Mouse (Mus musculus): ENCODE results near the gene Rab1b.

- TF ChIP-seq CTCF (IDR thresholded peaks at IDR 0.05; ENCODE audit: low read depth, low read length), result 0 out of 2 replicates have a peak, but pooled peaks have one; percentile 8
- no peak for TF ChIP-seq POLR2A (IDR thresholded peaks at IDR 0.05; ENCODE audit: borderline replicate concordance, low read depth, low read length)
Measured at GRCm38 (mm10) chr19:5139640-5140039, 32.8 kb upstream of the Rab1b start.
